Mouse (Mus musculus) lung, postnatal 36 days (tissue): ENCODE results near the gene Rwdd1.
A peak's percentile ranks its signal among the peaks of the same experiment; 100 is the strongest.
"Not testable (repeated sequence)": the region's sequence is repeated elsewhere in the genome, so short reads cannot be mapped to it uniquely, and the experiment has no call there.

ENCODE experiments used
- DNase-seq: peaks from one replicate; pipeline ENCODE4 v3.0.0; 2022; ENCODE audit warnings: mixed read lengths

Rwdd1 gene

DNA sequence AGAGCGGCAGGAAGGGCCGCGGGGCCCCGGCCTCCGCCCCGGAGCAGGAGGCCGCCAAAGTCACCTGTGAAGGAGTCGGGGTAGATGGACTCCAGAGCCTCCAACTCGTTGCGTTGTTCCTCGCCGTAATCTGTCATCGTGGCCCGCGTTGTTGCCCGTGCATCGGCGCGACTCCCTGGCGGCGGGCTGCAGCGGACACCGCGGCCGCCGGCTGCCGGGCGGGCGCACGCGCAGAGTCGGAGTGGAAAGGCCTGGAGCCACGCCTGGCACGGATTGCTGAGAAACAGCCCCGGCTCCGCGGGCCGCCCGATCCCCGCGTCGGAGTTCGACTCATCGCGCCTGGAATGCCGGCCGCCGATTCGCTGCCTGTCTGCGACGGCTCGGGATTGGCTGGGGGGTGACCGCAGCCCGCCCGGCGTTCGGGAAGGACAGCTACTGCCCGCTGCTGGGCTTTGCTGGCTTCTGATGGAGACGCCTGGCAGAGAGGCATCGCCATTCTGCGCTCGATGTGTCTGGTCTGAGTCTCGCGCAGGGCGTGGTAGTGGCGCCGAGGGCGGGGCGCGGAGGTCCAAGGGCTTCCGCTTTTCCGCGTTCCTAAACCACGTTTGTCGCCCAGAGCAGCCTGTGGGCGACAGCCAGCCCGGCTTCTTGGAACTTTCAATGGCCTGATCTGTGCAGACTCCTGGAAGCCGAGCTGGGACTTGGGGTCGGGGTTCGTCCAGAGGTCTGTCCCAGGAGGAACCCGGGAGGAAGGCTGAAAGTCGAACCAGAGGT lies at the start of gene Rwdd1:
Gene Rwdd1 (minus strand): TSS at position 323 of the 774 bp plus-strand sequence.
- DNase-seq: peak; percentile 98

DNA sequence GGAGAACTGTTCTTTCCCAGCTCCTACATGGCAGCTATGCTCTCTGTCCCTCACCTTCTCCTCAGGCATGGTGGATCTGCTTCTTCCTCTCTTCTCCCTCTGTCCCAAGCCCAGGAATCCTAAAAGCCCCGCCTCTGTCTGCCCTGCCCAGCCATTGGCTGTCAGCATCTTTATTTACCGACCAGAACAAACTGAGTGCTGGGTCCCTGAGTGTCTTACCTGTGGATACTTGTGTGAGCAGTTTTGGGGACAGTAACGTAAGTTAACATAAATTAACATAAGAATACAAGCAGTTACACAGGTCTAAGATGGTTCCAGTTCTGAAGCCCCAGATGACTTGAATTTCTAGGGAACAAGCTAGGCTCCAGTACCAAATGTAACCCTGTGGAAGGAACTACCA lies 47.2 kb upstream of the Rwdd1 start:
- DNase-seq: no peak

DNA sequence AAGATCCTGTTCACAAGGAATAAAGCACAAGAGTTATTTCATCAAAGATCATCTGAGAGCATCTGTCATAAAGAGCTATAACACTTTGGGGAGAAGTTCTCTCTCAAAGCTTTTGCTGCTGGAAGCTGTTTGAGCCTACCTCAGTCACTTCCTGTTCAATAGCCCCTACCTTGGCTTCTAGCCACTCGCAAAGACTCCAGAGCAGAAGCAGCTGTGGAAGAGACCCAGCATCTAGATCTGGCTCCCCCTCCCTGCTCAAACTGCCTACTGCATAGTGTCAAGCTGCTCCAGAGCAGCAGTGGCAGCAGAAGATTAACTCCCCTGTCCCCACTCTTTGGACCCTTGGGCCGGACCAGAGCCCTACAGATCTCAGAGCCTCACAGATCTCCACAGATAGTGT lies 34.6 kb upstream of the Rwdd1 start:
- no peak for DNase-seq

DNA sequence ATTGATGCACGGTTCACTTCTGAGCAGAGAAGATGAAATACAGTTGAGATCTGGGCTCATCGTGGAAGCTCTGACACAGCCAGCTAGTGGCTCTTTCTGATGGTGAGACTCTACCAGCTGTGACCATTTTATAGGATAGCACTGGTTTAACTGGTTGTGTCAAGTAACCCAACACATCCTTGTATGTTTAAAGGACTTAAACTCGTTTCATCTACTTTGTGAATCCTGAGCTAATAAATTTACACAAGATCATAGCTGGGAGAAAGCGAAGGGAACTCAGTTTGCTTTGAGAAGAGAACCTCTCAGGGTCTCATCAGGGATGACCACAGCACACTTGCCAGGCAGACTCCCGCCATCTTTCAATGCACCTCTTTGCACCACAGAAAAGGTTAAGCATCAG lies 24.8 kb upstream of the Rwdd1 start, which contains the start of gene Calhm4:
Gene Calhm4 (minus strand): TSS at position 101 of the 400 bp plus-strand sequence.
- DNase-seq: no peak

DNA sequence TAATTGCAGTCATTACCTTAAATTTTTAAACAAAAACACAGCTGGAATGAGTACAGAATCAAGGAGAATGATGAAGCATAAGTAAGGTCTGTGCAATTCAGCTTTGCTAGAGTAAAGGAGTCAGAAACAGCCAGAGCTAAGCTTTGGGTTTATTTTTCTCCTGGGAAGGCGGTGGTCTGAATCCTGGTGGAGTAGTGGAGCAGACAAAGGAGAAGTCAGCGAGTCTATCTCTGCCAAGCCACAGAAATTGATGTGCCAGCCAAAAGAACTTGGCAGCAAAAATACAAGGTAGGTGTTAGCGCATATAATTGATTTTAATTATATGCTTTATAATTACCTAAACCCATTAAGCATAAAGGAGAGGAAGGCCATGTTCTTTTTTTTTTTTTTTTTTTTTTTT lies 18.0 kb upstream of the Rwdd1 start, which contains the start of gene Trappc3l:
Gene Trappc3l (plus strand): TSS at position 197 of the 400 bp plus-strand sequence.
- no peak for DNase-seq

DNA sequence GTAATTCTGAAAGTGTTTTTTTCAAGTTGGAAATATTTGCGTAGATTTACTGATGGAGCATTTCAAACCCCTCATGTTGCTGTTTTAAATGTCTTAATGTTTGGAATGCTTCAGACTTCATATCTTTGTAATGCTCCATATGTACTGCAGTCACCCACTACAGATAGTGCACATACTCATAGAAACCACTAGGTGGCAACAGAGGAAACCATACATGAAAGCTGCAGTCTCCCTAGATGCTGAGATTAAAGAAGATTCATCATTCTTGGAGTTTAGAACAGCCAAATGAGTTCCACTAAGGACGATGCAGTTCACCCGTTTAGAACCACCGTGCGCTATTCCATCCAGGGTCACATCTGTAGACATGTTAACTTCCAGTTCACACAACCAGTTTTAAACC lies 17.2 kb upstream of the Rwdd1 start:
- peak; percentile 40 for DNase-seq

DNA sequence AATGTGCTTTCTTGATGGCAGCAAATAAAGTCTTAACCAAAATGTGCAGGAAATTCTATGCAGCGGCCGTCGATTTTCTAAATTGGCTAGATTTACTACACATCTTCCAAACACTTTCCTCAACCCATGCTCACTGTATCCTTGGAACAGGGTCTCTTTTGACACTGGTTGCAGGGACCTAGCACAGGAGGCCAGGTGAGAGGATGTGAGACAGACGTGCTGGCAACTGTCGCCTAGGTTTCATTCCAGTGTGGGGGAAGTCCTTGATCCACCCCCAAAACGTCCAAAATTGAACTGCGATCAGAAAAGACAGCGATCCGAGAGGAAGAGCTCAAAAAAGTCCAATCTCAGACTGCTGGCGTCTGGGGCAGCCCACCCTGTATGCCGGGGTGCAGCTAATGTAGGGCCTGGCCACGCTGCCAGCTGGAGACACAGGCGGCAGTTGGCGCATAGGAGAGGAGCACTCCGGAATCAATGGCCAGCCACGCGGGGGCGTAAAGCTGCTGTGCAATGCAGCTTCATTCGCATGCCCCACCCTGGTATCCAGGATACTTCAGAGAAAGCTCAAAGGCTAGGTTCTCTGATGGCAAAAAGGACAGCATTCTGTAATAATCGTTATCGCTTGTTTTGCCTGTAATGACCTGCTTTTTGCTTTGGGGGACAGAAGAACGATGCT lies 14.3 kb upstream of the Rwdd1 start:
- peak; percentile 90 for DNase-seq

DNA sequence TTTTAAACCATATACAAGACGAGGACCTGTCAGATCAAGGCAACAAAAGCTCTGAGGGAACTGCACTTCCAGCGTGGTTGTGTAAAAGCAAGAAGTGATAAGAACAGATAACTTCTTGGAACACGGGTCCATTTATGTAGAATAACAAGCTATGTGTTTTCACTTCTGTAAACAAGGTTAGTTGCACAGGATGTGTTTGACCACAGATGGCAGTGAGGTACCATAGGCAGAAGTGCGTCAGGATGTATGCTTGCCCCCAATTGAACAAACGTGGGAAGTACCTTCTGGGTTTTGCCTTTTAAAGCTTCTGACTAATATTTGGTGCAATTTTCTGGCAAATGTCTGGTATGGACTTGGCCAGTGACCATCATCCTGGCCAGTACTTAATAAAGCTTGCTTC lies 10.9 kb upstream of the Rwdd1 start:
- no peak for DNase-seq

DNA sequence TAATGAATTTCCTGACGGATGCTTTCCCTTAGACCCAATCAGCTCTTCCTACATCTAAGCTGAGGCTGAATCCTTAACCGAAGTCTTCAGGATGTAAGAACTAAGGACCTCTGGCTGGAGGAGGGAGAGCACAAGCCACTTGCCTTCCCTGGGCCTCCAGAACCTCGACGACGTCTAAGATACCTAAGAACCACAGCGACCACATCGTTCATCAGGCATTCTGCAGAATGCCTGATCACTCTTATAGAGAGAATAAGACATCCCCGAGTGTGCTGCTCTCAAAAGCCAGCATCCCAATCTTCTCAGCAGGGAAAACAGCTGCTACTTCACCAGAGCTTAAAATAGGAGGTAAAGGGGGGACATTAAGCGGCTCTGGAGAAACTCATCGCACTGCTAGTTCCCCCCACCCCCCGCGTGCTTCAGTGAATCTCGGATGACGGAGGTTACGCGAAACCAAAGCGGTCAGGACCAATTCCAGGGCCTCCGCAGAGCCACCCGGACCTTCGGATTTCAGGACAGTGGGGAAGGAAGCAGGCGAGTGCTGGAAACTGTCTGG lies 600 bp downstream of the Rwdd1 start:
- peak; percentile 1 for DNase-seq

DNA sequence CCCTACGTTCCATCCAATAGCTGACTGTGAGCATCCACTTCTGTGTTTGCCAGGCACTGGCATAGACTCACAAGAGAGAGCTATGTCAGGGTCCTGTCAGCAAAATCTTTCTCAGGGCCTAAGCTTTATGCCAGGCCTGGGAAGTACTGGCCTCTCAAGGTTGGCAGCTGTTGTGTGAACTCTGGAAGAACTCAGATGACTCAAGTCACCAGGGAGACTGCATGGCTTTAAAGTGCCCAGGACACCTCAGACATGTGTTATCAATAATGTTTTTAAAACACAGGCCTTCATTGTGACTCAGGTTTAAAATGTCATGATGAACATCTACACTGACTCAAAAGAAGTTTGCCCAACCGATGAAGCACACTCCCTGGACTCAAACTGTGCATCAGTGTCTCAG lies 6.2 kb downstream of the Rwdd1 start:
- DNase-seq: no peak

DNA sequence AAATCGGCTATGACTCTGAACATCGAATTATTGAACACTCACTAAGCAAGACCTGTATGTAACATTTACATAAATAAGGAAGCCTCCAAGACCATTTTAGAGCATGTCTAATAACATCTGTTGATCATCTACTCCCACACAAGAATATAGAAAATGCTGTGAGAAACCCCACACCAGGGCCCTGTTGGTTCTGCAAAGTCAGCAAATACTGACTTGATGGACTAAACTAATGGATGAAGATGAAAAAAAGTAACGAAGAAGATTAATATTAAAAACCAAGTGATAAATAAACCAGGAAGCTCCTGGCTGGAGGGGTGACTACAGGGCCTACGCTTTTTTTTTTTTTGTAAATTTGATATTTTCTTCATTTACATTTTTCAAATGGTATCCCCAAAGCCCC lies 6.8 kb downstream of the Rwdd1 start:
- DNase-seq: no peak

DNA sequence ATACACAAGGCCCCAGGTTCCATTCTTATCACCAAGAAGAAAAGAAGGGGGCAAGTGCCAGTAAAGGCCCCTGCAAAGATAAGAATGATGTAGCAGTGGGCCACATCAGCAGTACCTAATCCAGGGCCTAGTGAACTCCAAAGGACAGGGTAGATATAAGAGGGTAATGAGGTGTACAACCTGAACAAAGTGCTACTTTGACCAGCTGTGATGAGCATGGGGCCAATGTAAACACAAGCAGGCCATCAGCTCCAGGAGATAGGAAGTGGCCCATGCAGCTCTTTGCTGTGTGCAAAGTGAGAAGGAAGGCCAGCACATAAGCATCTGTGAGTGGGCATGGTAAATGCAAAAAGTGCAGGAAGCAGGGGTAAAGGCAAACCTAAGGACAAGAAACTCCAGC lies 21.0 kb downstream of the Rwdd1 start:
- DNase-seq: no peak

DNA sequence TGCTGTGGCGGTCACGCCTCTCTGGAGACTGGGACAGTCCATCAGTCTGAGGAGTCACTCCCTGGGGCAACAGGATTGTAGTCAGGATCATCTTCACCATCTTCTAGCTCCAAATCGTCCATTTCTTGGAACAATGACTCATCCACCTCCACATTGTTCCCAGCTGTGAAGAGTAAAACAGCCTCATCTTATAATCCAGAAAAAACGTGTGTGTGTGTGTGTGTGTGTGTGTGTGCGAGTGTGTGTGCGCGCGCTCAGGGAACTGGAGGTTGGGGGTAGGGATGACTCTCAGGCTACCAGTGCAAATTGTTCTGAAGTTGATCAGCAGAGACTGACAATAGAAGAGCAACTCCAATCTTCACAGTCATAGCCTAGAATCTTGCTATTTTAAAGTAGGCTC lies 22.7 kb downstream of the Rwdd1 start:
- not testable (repeated sequence) for DNase-seq

DNA sequence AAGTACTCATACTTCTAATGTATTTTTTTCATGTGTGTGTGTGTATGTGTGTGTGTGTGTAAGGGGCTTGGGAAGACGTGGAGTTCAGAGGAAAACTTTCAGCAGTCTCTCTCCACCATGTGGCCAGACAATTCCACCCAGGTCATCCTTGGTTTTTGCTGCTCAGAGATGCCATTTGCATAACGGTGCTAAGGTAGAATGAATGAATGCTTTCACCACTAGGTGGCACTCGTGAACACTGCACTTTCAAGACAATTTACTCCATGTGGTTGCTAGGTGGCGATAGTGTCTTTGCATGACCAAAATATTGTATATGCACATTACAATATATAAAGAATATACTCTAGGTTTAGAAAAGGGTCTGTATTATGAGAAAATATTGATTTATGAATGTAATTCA lies 32.7 kb downstream of the Rwdd1 start:
- peak; percentile 91 for DNase-seq

DNA sequence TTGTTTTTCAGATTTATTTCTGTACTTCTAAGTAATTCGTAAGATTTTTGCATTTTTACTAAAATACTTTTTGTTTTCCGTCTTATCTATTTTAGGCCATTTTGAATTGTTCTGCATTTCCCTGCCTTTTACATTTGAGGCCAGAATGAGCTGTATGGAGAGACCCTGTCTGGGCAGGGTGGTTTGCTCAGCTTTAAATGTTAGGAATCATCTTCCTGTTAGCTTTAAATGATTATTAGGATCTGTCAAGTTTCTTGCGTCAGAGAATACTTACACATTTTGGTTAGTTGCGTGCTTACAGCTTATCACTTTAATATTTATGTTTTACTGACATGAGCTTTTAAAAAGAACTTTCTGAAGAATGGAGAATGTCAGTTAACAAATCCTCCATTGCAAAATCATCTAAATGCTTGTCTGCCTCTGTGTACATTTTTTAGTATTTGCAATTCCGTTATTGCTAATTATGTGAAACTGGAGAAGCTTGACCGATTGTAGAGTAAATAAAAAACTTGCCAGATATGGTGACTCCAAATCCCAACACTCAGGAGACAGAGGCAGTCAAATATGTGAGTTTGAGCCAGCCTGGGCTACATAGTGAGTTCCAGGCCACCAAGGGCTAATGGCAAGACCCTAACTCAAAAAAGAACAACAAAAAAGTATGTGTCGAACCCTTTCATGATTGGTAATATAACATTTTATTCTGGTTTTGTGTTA lies 44.5 kb downstream of the Rwdd1 start:
- DNase-seq: no peak

DNA sequence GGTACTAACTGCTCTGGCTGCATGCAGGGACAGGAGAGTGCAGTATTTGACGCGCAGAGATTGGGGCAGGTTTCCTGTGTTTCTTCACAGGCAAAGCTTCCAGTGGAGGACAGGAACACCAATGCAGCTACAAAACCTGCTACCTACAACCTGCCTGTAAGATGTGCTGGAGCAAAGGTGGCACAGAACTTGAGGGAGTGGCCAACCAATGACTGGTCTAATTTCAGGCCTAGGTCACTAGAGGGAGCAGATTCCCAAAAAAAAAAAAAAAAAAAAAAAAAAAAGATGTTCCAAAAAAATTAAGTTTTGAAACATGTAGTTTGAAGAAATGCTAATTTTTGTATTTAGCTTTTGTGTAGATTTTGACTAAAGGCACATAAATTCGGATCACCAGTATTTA lies 66.9 kb downstream of the Rwdd1 start:
- DNase-seq: no peak

DNA sequence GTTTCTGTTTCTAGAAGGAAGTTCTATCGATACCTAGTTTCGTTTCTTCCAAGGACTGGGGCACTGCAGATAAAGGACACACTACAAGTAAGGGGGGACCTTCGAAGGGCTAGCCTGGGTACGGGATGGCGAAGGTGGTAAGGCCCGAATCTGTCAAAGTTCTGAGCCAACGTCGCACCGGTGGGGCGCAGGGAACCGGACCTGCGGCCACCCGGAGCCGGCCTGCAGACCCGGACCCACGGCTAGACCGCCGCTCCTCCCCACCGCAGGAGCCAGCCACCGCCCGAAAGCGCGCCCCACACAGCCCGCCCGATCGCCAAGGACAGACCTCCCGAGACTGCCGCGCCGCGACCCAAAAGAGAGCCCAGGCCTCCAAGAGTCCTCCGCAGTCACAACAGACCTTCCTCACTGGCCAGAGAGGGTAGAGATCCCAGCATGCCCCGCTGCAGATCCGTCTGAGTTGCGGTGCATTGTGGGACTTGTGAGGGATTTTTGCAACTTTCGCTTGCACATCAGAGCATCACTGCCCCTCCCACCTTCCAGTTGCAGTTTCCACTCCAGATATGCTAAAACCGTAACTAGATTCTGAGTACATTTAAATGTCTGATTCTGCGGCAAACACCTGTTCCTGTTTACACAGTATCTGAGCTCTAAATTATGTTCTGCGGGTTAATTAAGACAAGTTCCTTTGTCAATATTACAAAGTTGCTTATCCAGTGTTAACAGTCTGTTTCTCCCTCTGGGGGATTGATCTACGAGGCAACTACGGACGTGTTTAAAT lies 68.4 kb downstream of the Rwdd1 start, which contains the start of gene Zup1:
Gene Zup1 (minus strand): TSS at position 467 of the 781 bp plus-strand sequence.
- peak; percentile 93 for DNase-seq
